Mouse (Mus musculus) cerebellum, adult 11-12 months (tissue): Measurements from ENCODE around the gene Ilvbl.
A peak's percentile ranks its signal among the peaks of the same experiment; 100 is the strongest.
"Not testable (repeated sequence)": the region's sequence is repeated elsewhere in the genome, so short reads cannot be mapped to it uniquely, and the experiment has no call there.

Experiments
- DNase-seq: peaks from one replicate; pipeline ENCODE4 v3.0.0; 2022

Gene Ilvbl

GRCm38 (mm10) chr10:78591406-78592328 is 17.5 kb downstream of the Ilvbl start, which contains the start of gene Syde1:
Gene Syde1 (minus strand): TSS chr10:78591964.
- peak; percentile 32 for DNase-seq

- no peak for DNase-seq
These were observed 18.8 kb downstream of the Ilvbl start for GRCm38 (mm10) chr10:78592856-78593379.

GRCm38 (mm10) chr10:78593736-78594135 is 19.6 kb downstream of the Ilvbl start:
- no peak for DNase-seq

GRCm38 (mm10) chr10:78594157-78594556 is 20.0 kb downstream of the Ilvbl start:
- DNase-seq, result no peak

GRCm38 (mm10) chr10:78594566-78594965 is 20.4 kb downstream of the Ilvbl start:
- no peak for DNase-seq

- no peak for DNase-seq
These were observed 25.7 kb downstream of the Ilvbl start for GRCm38 (mm10) chr10:78599865-78600264.

GRCm38 (mm10) chr10:78605080-78605479 is 30.9 kb downstream of the Ilvbl start:
- peak; percentile 28 for DNase-seq

GRCm38 (mm10) chr10:78607602-78608001 is 33.5 kb downstream of the Ilvbl start:
- DNase-seq, result no peak

GRCm38 (mm10) chr10:78617974-78618373 is 43.8 kb downstream of the Ilvbl start, which contains the start of gene Olfr1357:
Gene Olfr1357 (minus strand): TSS chr10:78618074.
- no peak for DNase-seq

- not testable (repeated sequence) for DNase-seq
These were observed 49.0 kb downstream of the Ilvbl start for GRCm38 (mm10) chr10:78623143-78623542.

GRCm38 (mm10) chr10:78630194-78630593 is 56.0 kb downstream of the Ilvbl start:
- peak; percentile 46 for DNase-seq

GRCm38 (mm10) chr10:78632311-78632710 is 58.2 kb downstream of the Ilvbl start:
- DNase-seq, result no peak
